Mouse (Mus musculus) limb, embryonic 11.5 days (tissue): ENCODE results near the gene Olfr721-ps1. TPM values are rescaled to one million over a fixed set of nuclear protein-coding genes. Genes with fewer than 3 reads are reported as not detected.
A peak's percentile ranks its signal among the peaks of the same experiment; 100 is the strongest.

Source experiments
- ATAC-seq: fragments of 200-750 bp; cut with Nextera tagmentation; 2 replicates; pipeline ENCODE4 v1.8.0; 2017; ENCODE audit warnings: low read depth; ENCODE audit not compliant: insufficient number of reproducible peaks, low FRiP score, low TSS enrichment
- DNase-seq: peaks from one replicate; pipeline ENCODE4 v3.0.0-alpha.2; 2015; ENCODE audit warnings: low spot score
- H3K27ac ChIP-seq: fragments of 300-500 bp; sonication (generic); replicated peaks from 2 replicates; pipeline ENCODE4 v1.5.1; 2014; ENCODE audit warnings: low read depth, mild to moderate bottlenecking, low read length
- H3K27me3 ChIP-seq: fragments of 300-500 bp; sonication (generic); 2 replicates; pipeline ENCODE4 v1.6.1; 2014; ENCODE audit warnings: mild to moderate bottlenecking, low read length, mixed read lengths; ENCODE audit not compliant: control insufficient read depth, insufficient read depth
- H3K36me3 ChIP-seq: fragments of 300-500 bp; sonication (generic); 2 replicates; pipeline ENCODE4 v1.6.1; 2014; ENCODE audit warnings: mild to moderate bottlenecking, low read length, moderate library complexity, mixed read lengths; ENCODE audit not compliant: control insufficient read depth, insufficient read depth
- H3K4me1 ChIP-seq: fragments of 300-500 bp; sonication (generic); 2 replicates; pipeline ENCODE4 v1.6.1; 2014; ENCODE audit warnings: low read length, mixed read lengths; ENCODE audit not compliant: control insufficient read depth, insufficient read depth
- H3K4me2 ChIP-seq: fragments of 300-500 bp; sonication (generic); 2 replicates; pipeline ENCODE4 v1.6.1; 2014; ENCODE audit warnings: low read depth, mild to moderate bottlenecking, moderate library complexity; ENCODE audit not compliant: severe bottlenecking
- H3K4me3 ChIP-seq: fragments of 300-500 bp; sonication (generic); 2 replicates; pipeline ENCODE4 v1.5.1; 2014; ENCODE audit warnings: low read depth, low read length
- H3K9ac ChIP-seq: fragments of 300-500 bp; sonication (generic); 2 replicates; pipeline ENCODE4 v1.6.1; 2014; ENCODE audit warnings: mild to moderate bottlenecking, low read length
- H3K9me3 ChIP-seq: fragments of 300-500 bp; sonication (generic); 2 replicates; pipeline ENCODE4 v1.6.1; 2016; ENCODE audit warnings: low read length; ENCODE audit not compliant: control insufficient read depth
- WGBS: fragments of 180-500 bp; shearing (Covaris S2); extraction: QIAGEN DNeasy Blood & Tissue Kit; methylation state at CpG from one replicate; pipeline ENCODE4 v1.1.7; 2014; 5-methylcytosine and 5-hydroxymethylcytosine counted together
- polyA plus RNA-seq: library from polyadenylated mRNA; unstranded; fragments of >200 nt; fragmentation: Nextera tagmentation; extraction: Ambion mirVana; gene quantifications from 2 replicates; pipeline ENCODE4 v1.2.1, GENCODE M21; 2014

The Olfr721-ps1 gene
- polyA plus RNA-seq: not detected in 2 replicates

- no peaks in the 10 kb centered on the region for H3K36me3 ChIP-seq
- ATAC-seq: no peak
These were observed at the start of gene Olfr721-ps1 for GRCm38 (mm10) chr14:14400998-14401397. TSS of gene Olfr721-ps1 (plus strand) at chr14:14401298.

GRCm38 (mm10) chr14:14351721-14352590, 49.1 kb upstream of the Olfr721-ps1 start:
- H3K4me2 ChIP-seq: no peak overlapping the region
- no peaks in the 10 kb centered on the region for H3K27me3 ChIP-seq
- no peak overlapping the region for H3K4me3 ChIP-seq
- no peak for DNase-seq
- no peaks in the 10 kb centered on the region for H3K4me1 ChIP-seq
- no peak overlapping the region for H3K27ac ChIP-seq
- 94% methylated on average over 9 of the region's 9 CpGs for WGBS
- H3K9ac ChIP-seq: no peak overlapping the region
- H3K9me3 ChIP-seq: peaks cover 40% of the 10 kb centered on the region
- peaks cover 6% of the 10 kb centered on the region; the same call in 1 of the 2 replicates for H3K36me3 ChIP-seq
- no peak for ATAC-seq

More at GRCm38 (mm10) chr14:14400998-14401397, at the start of gene Olfr721-ps1:
- H3K27me3 ChIP-seq: no peaks in the 10 kb centered on the region
- H3K9ac ChIP-seq: no peak within 1 kb of the TSS
- WGBS: 83% methylated on average over 2 of the region's 2 CpGs
- no peak within 1 kb of the TSS for H3K4me3 ChIP-seq
- DNase-seq: no peak
- H3K4me2 ChIP-seq: no peak within 1 kb of the TSS
- no peaks in the 10 kb centered on the region for H3K4me1 ChIP-seq
- no peaks in the 10 kb centered on the region for H3K9me3 ChIP-seq
- H3K27ac ChIP-seq: no peak within 1 kb of the TSS

- Histone ChIP-seq H3K36me3 (peaks cover 6% of the 10 kb centered on the region; the same call in 1 of the 2 replicates), H3K4me2 (no peak overlapping the region), H3K27me3 (no peaks in the 10 kb centered on the region), H3K9me3 (peaks cover 36% of the 10 kb centered on the region), H3K27ac (no peak overlapping the region), H3K9ac (no peak overlapping the region), H3K4me1 (no peaks in the 10 kb centered on the region), H3K4me3 (no peak overlapping the region)
- 81% methylated on average over 6 of the region's 6 CpGs for WGBS
- no peak for DNase-seq
- no peak for ATAC-seq
These were observed 48.5 kb upstream of the Olfr721-ps1 start for GRCm38 (mm10) chr14:14352606-14353005.

GRCm38 (mm10) chr14:14353081-14353732, 47.9 kb upstream of the Olfr721-ps1 start:
- ATAC-seq (no peak), DNase-seq (no peak)
- Histone ChIP-seq H3K9me3 (peaks cover 32% of the 10 kb centered on the region), H3K4me1 (no peaks in the 10 kb centered on the region), H3K4me3 (no peak overlapping the region), H3K27ac (no peak overlapping the region), H3K36me3 (peaks cover 6% of the 10 kb centered on the region; the same call in 1 of the 2 replicates), H3K27me3 (no peaks in the 10 kb centered on the region), H3K9ac (no peak overlapping the region), H3K4me2 (no peak overlapping the region)
- 95% methylated on average over 7 of the region's 7 CpGs for WGBS

GRCm38 (mm10) chr14:14353740-14354510, 47.2 kb upstream of the Olfr721-ps1 start:
- H3K36me3 ChIP-seq: peaks cover 6% of the 10 kb centered on the region; the same call in 1 of the 2 replicates
- H3K9ac ChIP-seq: no peak overlapping the region
- H3K27ac ChIP-seq: no peak overlapping the region
- no peak overlapping the region for H3K4me3 ChIP-seq
- H3K27me3 ChIP-seq: no peaks in the 10 kb centered on the region
- H3K9me3 ChIP-seq: peaks cover 29% of the 10 kb centered on the region; the same call in 1 of the 2 replicates
- 93% methylated on average over 8 of the region's 8 CpGs for WGBS
- ATAC-seq (no peak), DNase-seq (peak; percentile 27)
- H3K4me2 ChIP-seq: no peak overlapping the region
- no peaks in the 10 kb centered on the region for H3K4me1 ChIP-seq

GRCm38 (mm10) chr14:14354511-14355359, 46.4 kb upstream of the Olfr721-ps1 start:
- DNase-seq (no peak), ATAC-seq (peak; percentile 11; the same call in 1 of the 2 replicates)
- WGBS: 96% methylated on average over 13 of the region's 13 CpGs
- Histone ChIP-seq H3K4me2 (no peak overlapping the region), H3K36me3 (0 out of 2 replicates have a peak, but pooled peaks cover 3% of the 10 kb centered on the region), H3K9me3 (peaks cover 21% of the 10 kb centered on the region; the same call in 1 of the 2 replicates), H3K27me3 (no peaks in the 10 kb centered on the region), H3K27ac (no peak overlapping the region), H3K4me1 (no peaks in the 10 kb centered on the region), H3K4me3 (no peak overlapping the region), H3K9ac (no peak overlapping the region)

- DNase-seq (no peak), ATAC-seq (peak; percentile 41)
- Histone ChIP-seq H3K36me3 (0 out of 2 replicates have a peak, but pooled peaks cover 3% of the 10 kb centered on the region), H3K9ac (no peak overlapping the region), H3K9me3 (peaks cover 19% of the 10 kb centered on the region; the same call in 1 of the 2 replicates), H3K27me3 (no peaks in the 10 kb centered on the region), H3K27ac (no peak overlapping the region), H3K4me1 (no peaks in the 10 kb centered on the region), H3K4me2 (no peak overlapping the region), H3K4me3 (no peak overlapping the region)
- WGBS: 94% methylated on average over 8 of the region's 8 CpGs
These were observed 45.8 kb upstream of the Olfr721-ps1 start for GRCm38 (mm10) chr14:14355360-14355646.
